Mouse (Mus musculus): Measurements from ENCODE around the gene Il9r. TPM values are rescaled to one million over a fixed set of nuclear protein-coding genes. Genes with fewer than 3 reads are reported as not detected.

Il9r gene
- total RNA-seq, 2 experiments from 2014 or later: not detected

Other genes starting within 250 kb of the Il9r start
- gene 4930524B15Rik, start 234.7 kb downstream of the Il9r start, total RNA-seq (2021): not detected
- gene Nsg2, start 199.8 kb downstream of the Il9r start, total RNA-seq (2021): 1 to 10 TPM in 1 of 2 experiments, not detected in 1; 1.6 TPM
- 10 to 100 TPM in 1 of 2 experiments, 1 to 10 TPM in 1; 9.8 to 10.7 TPM for gene Snrnp25, start 5.1 kb upstream of the Il9r start, total RNA-seq (2021)
- 10 to 100 TPM; 15.6 to 19.5 TPM for gene Rhbdf1, start 22.0 kb upstream of the Il9r start, total RNA-seq (2021)
- gene Mpg, start 26.2 kb upstream of the Il9r start, total RNA-seq (2021): 1 to 10 TPM; 4.5 to 5.0 TPM
- gene Nprl3, start 67.4 kb upstream of the Il9r start, total RNA-seq (2021): 10 to 100 TPM; 20.2 to 26.1 TPM
- not detected for gene Hba-x, start 76.1 kb upstream of the Il9r start, total RNA-seq (2021)
- gene Hba-a1, start 83.2 kb upstream of the Il9r start, total RNA-seq (2021): 100 to 1,000 TPM; 252 to 350 TPM
- gene Hbq1b, start 86.7 kb upstream of the Il9r start, total RNA-seq (2021): not detected
- 100 to 1,000 TPM; 195 to 294 TPM for gene Hba-a2, start 96.2 kb upstream of the Il9r start, total RNA-seq (2021)
- gene Hbq1a, start 99.8 kb upstream of the Il9r start, total RNA-seq (2021): not detected
- gene Sh3pxd2b, start 147.5 kb upstream of the Il9r start, total RNA-seq (2021): 1 to 10 TPM; 3.6 to 4.3 TPM